Mouse (Mus musculus): ENCODE data around the gene Mapk8. TPM values are rescaled to one million over a fixed set of nuclear protein-coding genes. Genes with fewer than 3 reads are reported as not detected.

Gene Mapk8
- total RNA-seq, 2 experiments from 2014 or later = 113 to 116 TPM

DNA sequence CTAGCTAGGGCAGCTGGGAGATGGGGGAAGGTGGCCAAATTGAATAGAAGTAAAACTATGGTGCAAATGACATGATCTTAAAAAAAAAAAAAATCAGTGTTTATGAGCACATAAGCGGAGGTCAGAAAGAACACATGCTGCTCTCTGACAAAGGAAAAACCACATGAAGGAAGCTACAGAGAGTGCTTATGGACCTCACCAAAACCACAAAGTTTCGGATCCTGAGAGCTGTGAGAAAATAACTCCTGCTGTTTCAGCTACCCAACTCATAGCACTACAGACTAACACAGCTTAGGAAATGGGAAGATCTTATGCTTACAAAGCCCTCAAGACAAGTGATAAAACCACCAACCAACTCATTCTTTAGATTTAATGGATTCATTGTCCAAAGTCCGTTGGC lies 46.9 kb downstream of the Mapk8 start:
- no peak for DNase-seq (ENCODE audit: low spot score in 2 of 2)

DNA sequence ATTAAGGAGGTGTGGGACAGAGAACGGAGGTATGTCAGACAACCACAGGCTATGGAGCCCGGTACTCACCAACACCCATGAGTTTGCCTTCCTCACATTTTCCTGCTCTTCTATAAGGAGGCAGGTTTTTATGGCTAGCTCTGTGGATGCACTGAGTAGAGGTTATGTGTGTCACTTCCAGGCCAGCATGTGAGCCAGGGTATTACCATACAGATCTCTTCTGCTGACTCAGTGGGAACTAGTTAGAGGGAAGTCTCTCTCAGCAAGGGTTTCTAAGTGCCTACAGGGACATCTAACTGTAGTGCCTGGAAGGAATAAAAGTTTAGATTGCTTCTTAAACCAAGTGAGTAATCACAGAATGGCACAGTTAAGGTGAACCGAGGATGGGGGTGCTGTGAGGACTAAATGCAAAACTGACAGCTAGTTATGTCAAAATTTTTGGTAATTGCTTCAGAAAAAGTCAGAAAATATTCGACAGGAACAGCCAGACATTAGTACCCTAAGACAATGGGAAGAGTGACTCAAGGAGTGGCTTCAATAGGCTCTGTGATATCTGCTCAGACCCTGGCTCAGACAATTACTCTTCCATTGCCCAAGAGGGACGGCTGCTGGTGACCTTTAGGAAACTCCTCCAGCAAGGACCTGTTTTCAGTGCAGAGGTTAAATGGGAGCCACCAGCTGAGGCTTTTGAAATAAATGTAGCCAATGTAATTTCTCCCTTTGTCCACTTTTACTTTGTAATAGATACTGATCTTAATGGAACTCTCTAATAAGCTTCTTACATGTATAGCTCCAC lies 48.7 kb downstream of the Mapk8 start:
- DNase-seq (ENCODE audit: low spot score in 2 of 2) = no peak

DNA sequence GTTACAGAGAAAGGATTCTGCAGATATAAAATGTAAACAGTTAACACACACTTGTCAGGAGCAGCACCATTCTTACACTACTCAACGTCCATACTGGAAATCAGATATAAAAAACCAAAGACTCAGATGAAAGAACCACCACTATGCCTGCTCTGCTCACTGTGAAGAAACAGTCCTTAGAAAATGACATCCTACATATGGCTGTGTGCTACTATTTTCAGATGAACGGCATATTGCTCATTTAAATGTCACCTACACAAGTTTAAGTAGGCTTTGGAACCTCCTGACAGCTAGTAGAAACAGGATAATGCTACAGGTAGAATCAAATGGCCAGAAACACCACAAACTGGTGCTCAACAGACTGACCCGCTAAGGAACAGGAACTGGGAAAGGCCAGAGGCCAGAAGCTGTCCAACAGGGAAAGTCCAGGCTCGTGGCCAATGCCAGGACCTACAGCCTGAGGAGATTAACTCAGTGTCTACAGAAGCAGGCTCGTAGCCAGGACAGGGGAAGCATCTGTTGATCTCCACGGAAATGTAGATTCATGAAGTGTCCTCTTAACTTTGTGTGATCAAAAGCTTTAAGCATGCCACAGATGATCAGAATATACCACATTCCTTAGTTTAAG lies 66.0 kb downstream of the Mapk8 start:
- DNase-seq (ENCODE audit: low spot score in 2 of 2) = no peak

DNA sequence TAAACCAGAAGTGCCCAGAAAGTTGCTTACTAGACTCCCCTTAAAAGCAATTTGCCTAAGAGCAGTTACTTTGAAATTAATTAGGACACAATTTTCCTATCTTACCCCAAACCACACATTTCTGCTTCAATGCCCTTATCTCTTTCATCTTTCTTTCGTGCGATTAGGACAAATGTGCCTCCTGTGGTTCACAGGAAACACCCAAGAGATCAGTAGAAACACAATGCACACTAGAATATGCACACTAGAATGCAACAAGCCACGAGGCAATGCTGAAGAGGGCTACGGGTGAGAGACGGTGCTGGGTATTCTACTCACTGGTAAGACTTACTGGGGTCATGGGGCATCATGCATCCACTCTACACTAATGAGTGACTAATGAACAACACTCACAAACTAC lies 68.2 kb downstream of the Mapk8 start:
- no peak for DNase-seq (ENCODE audit: low spot score in 2 of 2)

DNA sequence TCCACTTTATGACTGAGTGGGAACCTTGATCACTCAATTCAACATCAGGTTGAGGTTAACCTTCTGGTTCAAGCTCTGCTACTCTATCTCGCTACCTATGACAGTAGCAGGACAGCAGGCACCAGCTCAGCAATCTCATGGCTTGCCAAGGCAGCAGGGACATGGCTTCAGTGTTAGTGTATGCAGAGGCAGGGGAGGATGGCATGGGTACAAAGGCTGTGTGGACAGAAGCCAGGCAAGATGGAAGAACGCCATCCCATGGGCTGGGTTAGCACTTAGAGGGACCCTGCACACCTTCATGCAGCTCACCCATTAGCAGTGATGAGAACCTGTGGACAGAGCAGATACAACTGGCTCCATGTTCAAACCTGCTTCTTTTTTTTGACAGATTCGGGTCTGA lies 69.7 kb downstream of the Mapk8 start:
- no peak for DNase-seq (ENCODE audit: low spot score in 2 of 2)

DNA sequence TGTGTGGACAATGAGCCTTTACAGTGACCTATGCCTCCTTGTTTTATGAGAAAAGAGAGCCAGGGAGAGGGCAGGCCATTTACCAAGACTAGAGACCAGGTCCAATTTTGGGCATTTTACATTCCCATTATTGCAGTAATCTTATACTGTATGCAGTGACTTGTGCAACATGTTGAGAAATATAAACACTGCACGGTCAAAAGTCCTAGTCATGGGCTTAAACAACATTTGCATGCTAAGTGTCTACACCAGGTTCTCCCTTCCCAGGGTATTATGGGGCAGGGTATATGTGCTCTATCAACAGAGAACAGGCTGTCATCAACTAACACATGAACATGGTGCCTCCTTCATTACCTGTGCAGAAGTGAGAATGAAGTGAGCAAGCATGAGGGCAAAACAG lies 72.9 kb downstream of the Mapk8 start:
- no peak for DNase-seq (ENCODE audit: low spot score in 2 of 2)

DNA sequence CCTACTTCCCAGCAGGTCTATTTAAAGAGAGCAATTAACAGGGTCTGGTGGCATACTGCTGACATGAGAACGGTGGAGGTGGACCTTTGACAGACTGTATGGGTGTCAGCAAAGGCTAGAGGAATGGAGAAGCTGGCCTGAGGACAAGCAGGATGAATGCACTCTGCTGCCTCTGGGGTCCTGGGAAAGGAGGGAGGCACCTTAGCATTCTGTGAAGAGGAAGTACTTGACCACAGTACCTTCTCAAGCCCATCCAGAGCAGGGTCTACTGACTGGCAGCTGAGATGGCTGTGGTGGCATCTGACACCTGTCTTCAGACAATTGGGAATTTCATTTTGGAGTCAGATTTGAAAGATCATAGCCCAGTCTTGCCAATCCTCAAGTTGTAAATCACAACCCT lies 73.7 kb downstream of the Mapk8 start:
- no peak for DNase-seq (ENCODE audit: low spot score in 2 of 2)

DNA sequence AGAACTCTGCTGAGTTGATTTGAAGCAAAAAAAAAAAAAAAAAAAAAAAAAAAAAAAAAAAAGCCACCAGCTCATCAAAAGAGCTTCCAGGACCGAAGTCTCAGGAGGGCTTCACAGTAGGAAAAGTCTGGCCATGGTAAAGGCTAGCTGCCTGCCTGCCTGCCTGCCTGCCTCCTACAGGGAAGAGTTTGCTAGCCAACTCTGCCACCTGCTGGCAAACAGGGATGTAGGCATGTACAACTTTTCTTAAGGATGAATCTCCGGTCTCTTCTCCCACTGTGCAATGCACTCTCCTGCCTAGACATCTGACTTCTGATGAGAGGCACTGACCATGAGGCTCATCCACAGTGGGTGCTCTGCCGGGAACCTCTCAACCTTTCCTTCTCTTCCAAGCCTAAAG lies 75.7 kb downstream of the Mapk8 start:
- peak; percentile 63 to 82 for DNase-seq (ENCODE audit: low spot score in 2 of 2)

DNA sequence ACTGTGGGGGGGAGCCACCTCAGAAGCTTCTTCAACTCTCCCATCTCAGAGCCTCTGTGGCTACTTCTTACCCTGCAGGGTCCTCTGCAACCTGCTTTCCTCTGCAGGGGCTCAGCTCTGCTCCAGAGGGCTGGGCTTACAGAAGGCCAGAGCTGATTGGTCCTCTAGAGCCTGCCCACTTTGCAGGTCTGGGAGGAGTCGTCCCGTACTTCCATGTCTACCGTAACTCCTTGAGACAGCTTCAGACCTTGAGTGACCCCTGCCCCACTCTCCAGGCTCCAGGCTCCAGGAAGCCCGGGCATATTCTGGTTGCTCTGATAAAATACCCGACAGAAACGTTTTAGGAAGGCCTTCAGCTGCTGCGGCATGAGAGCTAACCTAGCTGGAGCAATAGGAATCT lies 76.9 kb downstream of the Mapk8 start:
- DNase-seq (ENCODE audit: low spot score in 2 of 2) = no peak

DNA sequence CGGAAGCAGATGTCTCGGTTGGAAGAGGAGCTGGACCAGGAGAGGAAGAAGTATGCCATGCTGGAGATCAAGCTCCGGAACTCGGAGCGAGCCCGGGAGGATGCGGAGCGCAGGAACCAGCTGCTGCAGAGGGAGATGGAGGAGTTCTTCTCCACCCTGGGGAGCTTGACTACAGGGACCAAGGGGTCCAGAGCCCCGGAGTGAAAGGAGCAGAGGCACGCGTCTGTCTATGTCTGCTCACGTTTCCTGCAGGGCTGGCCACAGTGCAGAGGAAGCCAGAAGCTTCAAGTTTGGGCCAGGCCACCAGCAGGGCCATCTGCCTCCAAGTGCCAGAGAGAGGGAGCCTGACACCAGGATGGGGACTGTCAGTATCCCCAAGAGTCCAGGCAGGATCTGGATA lies 77.6 kb downstream of the Mapk8 start:
- DNase-seq (ENCODE audit: low spot score in 2 of 2) = no peak

DNA sequence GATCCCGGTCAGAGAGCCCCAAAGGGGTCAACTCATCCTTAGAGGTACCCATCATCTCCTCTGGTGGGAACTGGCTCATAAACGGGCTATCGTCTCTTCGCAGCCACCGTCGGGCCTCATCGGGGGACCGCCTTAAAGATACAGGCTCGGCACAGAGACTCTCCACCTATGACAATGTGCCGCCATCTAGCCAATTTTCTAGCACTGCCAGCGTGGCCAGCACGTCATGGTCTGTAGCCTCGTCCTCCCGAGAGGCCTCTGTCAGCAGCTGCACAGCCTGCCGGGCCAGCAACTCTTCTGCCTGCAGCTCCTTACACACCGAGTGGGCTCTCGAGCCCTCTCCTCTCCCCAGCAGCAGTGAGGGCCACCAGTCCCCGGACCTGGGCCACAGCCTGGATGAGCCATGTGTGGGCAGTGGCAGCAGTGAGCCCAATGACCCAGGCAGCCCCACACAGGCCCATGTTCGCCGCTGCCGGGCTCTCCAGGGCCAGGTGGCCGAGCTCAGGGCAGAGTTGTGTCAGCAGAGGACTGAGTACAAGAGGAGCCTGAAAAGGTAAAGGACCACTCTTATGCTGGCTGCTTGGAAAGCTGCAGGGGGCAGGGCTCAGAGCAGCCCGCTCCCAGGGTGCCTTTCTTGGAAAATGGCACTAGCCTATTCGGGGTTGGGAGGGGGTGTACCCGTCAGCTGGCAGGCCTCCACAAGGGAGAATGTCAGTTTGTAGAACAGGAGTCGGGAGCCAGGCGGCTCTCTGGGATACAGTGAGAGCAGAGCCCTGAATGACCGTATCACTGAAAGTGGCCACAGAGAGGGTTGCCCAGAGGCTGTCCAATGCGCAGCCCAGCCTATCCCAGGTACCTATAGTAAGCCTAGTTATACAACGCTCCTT lies 79.8 kb downstream of the Mapk8 start:
- DNase-seq (ENCODE audit: low spot score in 2 of 2) = no peak

DNA sequence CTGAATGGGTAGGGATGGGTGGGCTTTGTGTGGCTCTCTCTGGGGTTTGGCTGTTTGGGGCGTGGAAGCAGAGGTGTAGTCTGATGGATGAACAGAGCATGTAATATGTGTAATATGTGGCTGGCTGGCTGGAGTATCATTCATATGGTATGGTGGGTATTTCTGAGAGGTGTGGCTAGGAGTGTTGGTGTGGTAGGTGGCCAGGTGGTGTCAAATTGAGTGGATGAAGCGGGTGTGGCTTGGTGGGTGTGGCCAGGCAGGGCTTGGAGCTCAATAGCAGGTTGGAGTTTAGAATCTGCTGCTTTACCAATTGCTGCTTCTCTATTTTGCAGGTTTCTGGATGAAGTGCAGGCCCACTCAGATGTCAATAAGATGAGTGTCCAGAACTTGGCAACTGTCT lies 82.9 kb downstream of the Mapk8 start:
- DNase-seq (ENCODE audit: low spot score in 2 of 2) = no peak

DNA sequence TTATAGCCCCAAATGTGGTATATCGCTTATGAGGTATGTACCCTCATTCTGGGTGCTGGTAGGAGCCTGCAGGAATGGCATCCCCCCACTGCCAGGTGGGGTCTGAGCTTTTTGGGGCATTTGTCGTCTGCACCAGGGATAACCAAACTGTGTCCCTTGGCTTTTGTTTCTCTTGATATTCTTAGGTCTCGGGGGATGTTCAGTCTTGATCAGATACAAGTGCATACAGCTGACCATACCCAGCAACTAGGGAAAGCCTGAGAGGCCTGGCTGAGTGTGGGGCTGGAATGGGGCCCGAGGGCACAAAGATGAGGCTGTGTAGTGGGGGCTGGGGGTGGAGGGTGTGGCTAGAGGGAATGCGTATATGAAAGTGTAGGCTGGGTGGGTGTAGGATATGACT lies 83.3 kb downstream of the Mapk8 start:
- DNase-seq (ENCODE audit: low spot score in 2 of 2) = no peak

DNA sequence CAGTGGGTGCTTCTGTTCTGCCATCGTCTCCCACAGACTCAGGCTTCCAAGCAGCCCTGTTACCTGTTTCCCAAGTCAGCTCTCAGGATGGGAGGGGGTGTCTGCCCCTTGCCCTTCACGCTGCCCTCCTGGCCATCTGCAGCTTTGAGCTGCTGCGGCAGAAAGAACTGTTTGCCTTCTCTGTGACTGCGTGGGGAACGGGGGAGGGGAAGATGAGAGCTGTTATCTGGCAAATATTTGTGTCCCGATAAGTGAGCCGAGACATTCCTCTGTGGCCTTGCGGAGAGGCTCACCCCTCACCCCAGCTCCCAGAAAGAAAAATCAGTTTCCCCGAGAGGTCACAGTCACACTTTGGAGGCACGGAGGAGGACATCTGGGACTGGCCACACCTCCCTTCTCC lies 84.2 kb downstream of the Mapk8 start:
- DNase-seq (ENCODE audit: low spot score in 2 of 2) = no peak

DNA sequence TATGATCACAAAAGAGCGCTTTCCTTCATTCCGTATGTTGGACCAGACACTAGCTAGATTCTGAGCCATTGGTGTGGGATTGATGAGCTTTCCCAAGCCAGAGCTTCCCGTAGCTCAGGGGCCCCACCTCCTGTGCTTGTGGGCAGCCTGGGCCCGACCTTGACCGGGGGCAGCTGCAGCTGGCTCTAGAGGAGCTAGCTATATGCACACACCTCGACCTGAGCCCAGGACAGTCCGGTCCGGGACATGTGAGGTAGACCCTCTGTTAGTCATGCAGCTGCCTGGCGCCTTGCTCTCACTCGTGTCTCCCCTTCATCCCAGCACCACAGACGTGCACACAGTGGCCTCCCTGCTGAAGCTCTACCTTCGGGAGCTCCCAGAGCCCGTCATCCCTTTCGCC lies 84.8 kb downstream of the Mapk8 start:
- no peak for DNase-seq (ENCODE audit: low spot score in 2 of 2)

DNA sequence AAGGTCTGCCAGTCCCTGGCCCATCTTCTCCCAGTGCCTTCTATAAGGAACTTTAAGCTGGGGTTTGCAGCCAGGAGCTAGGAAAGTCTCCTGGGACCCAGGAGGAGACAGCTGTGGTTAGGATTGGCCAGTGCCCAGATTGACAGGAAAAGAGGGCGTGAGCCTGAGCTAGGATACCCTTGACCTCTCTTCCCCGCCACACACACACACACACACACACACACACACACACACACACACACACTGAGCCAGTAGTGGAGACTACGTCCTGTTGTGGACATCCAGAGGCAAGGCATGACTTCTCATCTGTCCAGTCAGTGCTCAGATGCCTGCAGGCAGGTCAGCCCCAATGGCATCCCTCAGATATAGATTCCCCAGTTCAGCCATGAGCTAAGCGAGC lies 85.4 kb downstream of the Mapk8 start:
- DNase-seq (ENCODE audit: low spot score in 2 of 2) = no peak

DNA sequence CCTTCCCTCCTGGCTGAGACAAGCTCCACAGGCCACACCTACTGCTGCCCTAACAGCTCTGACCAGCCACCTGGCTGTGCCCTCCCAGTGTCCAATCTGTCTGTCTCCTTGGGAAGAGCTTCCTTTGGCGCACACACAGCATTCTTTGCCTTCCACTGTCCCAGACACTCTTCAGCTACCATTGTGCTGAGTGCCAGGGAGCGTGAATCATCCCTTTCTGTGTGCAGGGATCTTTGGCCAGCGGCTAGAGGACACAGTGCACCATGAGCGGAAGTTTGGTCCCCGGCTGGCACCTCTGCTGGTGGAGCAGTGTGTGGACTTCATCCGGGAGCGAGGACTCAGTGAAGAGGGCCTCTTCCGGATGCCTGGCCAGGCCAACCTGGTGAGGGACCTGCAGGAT lies 88.1 kb downstream of the Mapk8 start:
- no peak for DNase-seq (ENCODE audit: low spot score in 2 of 2)

DNA sequence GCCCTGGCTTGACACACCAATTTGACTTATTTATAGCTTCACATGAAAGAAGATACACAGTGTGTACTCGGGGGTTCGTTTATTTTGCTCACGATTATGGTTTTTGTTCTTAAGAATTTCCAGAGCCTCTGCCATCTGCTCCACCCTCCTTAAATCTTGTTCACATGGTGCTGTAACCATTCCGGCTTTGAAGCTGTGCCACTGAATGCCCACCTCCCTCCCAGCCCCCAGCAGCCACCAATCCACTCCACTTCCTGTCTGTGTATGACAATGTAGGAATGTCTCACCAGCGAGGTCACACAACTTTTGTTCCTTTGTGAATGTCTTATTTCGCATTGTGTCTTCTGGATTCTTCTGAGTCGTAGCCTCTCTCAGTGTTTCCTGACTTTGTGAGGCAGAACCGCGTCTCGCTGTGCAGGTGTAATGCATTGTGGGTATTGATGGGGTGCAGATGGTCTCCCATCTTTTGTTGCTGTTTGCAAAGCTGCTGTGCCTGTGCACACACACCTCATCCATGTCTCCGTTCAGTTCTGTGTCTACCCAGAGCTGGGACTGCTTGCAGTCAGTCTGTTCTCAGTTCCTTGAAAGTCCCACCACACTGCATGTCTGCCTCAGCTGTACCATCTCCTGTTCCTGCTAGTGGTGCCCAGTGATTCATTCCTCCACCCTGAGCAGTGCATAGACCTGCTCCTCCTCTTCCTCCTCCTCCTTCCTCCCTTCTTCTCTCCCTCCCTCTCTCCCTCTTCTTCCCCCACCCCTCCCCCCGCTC lies 89.2 kb downstream of the Mapk8 start:
- DNase-seq (ENCODE audit: low spot score in 2 of 2) = no peak

DNA sequence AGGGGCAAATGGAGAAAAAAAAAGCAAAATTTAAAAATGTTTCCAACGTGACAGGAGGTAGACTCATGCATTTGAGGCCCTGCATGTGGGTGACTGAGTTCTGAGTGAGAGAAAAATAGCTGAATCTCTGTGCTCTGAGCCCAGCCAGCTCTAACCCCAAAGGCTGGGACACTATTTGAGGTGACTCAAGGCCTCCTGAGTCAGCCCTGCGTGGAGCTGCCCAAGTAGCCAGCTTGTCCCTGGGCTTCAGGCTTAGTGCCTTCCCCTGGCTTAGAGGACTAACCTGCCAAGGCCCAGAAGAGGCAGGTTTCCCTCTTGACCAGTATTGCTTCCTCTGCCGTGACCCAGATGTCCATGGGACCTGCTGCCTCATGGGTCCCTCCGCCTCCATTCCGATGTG lies 91.7 kb downstream of the Mapk8 start:
- DNase-seq (ENCODE audit: low spot score in 2 of 2) = no peak

DNA sequence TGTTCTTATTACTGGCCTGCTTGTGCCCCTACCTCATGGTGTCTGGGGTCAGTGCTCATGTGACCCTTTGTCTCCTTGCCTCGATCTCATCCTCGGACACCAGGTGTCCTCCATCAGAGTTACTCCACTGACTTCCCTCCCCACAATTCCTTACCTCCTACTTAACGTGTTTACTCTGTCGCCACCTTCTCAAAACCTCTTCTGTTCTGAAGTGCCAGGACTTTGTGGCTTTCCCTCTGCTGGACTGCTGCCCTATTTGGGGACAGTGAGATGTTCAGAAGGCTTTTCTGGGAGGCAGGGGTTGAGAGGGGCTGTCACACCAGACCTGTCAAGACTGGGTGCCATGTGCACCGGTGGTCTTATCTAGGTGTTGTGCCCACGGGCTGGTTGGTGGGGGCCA lies 94.1 kb downstream of the Mapk8 start:
- no peak for DNase-seq (ENCODE audit: low spot score in 2 of 2)

DNA sequence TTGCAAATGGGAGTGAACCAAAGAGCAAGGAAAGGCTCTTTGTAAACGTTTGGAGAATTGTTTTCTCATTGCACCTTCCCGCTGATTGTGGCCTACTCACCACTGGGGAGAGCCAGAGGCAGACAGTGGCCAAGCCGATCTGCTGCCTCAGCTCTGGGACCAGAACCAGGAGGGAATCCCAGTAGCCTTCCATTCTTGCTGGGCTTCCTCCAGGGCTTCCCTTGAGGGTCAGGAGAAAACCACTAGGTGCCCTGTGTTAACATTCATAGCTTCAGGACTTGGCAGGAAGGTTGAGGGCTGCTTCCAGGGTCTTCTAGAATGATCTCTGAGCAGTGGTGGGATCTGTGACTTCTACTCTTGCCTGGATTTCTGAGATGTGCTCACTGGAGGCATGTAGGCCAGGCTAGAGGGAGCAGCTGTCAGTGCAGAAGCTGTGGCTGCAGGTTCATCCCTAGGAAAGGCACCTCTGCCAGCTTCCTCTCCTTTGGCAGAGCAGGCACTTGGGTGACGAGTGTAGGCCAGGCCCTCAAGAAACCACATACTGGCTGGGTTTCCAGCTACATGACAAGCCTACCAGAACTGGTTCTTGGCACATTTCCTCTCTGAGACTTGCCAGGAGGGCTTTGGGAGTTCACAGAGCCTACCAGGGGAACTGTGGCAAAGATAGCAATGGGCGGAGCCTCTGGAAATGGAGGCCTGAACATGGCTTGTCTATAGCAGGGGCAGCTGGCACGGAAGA lies 94.8 kb downstream of the Mapk8 start:
- DNase-seq (ENCODE audit: low spot score in 2 of 2) = peak in 1 of 2 experiments; percentile 49
